Mouse (Mus musculus) midbrain, embryonic 13.5 days (tissue): ENCODE measurements at regions not wholly inside any gene's neighbourhood (a gene's known extent, or its start where the extent isn't known, plus 50 kb on each side); places are given as distances from the start of the nearest gene placed in this dataset.

Experiments used
- ATAC-seq: fragments of 200-750 bp; cut with Nextera tagmentation; 2 replicates; pipeline ENCODE4 v1.8.0; 2017; ENCODE audit warnings: mild to moderate bottlenecking, moderate TSS enrichment, moderate library complexity
- H3K27ac ChIP-seq: fragments of 300-500 bp; sonication (generic); 2 replicates; pipeline ENCODE4 v1.5.1; 2015; ENCODE audit warnings: inconsistent platforms, mild to moderate bottlenecking, moderate library complexity
- H3K27me3 ChIP-seq: fragments of 300-500 bp; sonication (generic); 2 replicates; pipeline ENCODE4 v1.6.1; 2015; ENCODE audit warnings: mild to moderate bottlenecking, inconsistent platforms
- H3K36me3 ChIP-seq: fragments of 300-500 bp; sonication (generic); 2 replicates; pipeline ENCODE4 v1.6.1; 2015; ENCODE audit warnings: mild to moderate bottlenecking, inconsistent platforms
- H3K4me1 ChIP-seq: fragments of 300-500 bp; sonication (generic); replicated peaks from 2 replicates; pipeline ENCODE4 v1.6.1; 2015; ENCODE audit warnings: inconsistent platforms
- H3K4me2 ChIP-seq: fragments of 300-500 bp; sonication (generic); replicated peaks from 2 replicates; pipeline ENCODE4 v1.6.1; 2015; ENCODE audit warnings: moderate library complexity, mild to moderate bottlenecking, inconsistent platforms
- H3K4me3 ChIP-seq: fragments of 300-500 bp; sonication (generic); replicated peaks from 2 replicates; pipeline ENCODE4 v1.5.1; 2015; ENCODE audit warnings: mild to moderate bottlenecking, inconsistent platforms
- H3K9ac ChIP-seq: fragments of 300-500 bp; sonication (generic); replicated peaks from 2 replicates; pipeline ENCODE4 v1.6.1; 2015; ENCODE audit warnings: mild to moderate bottlenecking, inconsistent platforms
- H3K9me3 ChIP-seq: fragments of 300-500 bp; sonication (generic); 2 replicates; pipeline ENCODE4 v1.6.1; 2016; ENCODE audit warnings: mild to moderate bottlenecking, inconsistent platforms
- WGBS: fragments of 180-500 bp; shearing (Covaris S2); methylation state at CpG from one replicate; pipeline ENCODE4 v1.1.7; 2015; 5-methylcytosine and 5-hydroxymethylcytosine counted together

GRCm38 (mm10) chr5:64722211-64722610, 81.0 kb upstream of the Klf3 start:
- H3K36me3 ChIP-seq: no peaks in the 10 kb centered on the region
- no peak for ATAC-seq
- no peak overlapping the region for H3K4me3 ChIP-seq
- H3K27ac ChIP-seq: no peak overlapping the region
- no peaks in the 10 kb centered on the region for H3K4me1 ChIP-seq
- H3K9me3 ChIP-seq: peaks cover 2% of the 10 kb centered on the region; the same call in 1 of the 2 replicates
- no peak overlapping the region for H3K4me2 ChIP-seq
- no peak overlapping the region for H3K9ac ChIP-seq
- H3K27me3 ChIP-seq: no peaks in the 10 kb centered on the region

GRCm38 (mm10) chr5:64727847-64728246, 75.3 kb upstream of the Klf3 start:
- H3K9me3 ChIP-seq: no peaks in the 10 kb centered on the region
- no peak overlapping the region for H3K27ac ChIP-seq

GRCm38 (mm10) chr5:64732356-64732755, 70.8 kb upstream of the Klf3 start:
- Histone ChIP-seq H3K4me3 (no peak overlapping the region), H3K4me1 (no peaks in the 10 kb centered on the region), H3K27ac (no peak overlapping the region), H3K9ac (no peak overlapping the region), H3K36me3 (no peaks in the 10 kb centered on the region), H3K4me2 (no peak overlapping the region), H3K9me3 (no peaks in the 10 kb centered on the region), H3K27me3 (no peaks in the 10 kb centered on the region)
- 89% methylated on average over 3 of the region's 3 CpGs for WGBS
- ATAC-seq: no peak

More at GRCm38 (mm10) chr5:64727847-64728246, 75.3 kb upstream of the Klf3 start:
- Histone ChIP-seq H3K4me1 (no peaks in the 10 kb centered on the region), H3K27me3 (no peaks in the 10 kb centered on the region), H3K4me2 (no peak overlapping the region), H3K36me3 (no peaks in the 10 kb centered on the region), H3K4me3 (no peak overlapping the region), H3K9ac (no peak overlapping the region)
- no peak for ATAC-seq
- WGBS: 83% methylated on average over 2 of the region's 2 CpGs

- Histone ChIP-seq H3K27me3 (no peaks in the 10 kb centered on the region), H3K4me3 (no peak overlapping the region), H3K9ac (no peak overlapping the region), H3K9me3 (no peaks in the 10 kb centered on the region), H3K27ac (no peak overlapping the region), H3K4me1 (peaks cover 25% of the 10 kb centered on the region), H3K36me3 (no peaks in the 10 kb centered on the region), H3K4me2 (no peak overlapping the region)
- no peak for ATAC-seq
These were observed 66.2 kb upstream of the Klf3 start for GRCm38 (mm10) chr5:64736985-64737384.

GRCm38 (mm10) chr5:64738096-64738780, 65.0 kb upstream of the Klf3 start:
- H3K27ac ChIP-seq: no peak overlapping the region
- peaks cover 25% of the 10 kb centered on the region for H3K4me1 ChIP-seq
- H3K9ac ChIP-seq: 0 out of 2 replicates have a peak overlapping the region, but pooled peaks have one; percentile 0
- ATAC-seq: 0 out of 2 replicates have a peak, but pooled peaks have one; percentile 6
- no peaks in the 10 kb centered on the region for H3K9me3 ChIP-seq
- H3K36me3 ChIP-seq: no peaks in the 10 kb centered on the region
- WGBS: 14% methylated on average over 11 of the region's 11 CpGs
- H3K4me3 ChIP-seq: no peak overlapping the region
- H3K4me2 ChIP-seq: peak overlapping the region; percentile 3
- H3K27me3 ChIP-seq: no peaks in the 10 kb centered on the region

GRCm38 (mm10) chr5:64738781-64739310, 64.3 kb upstream of the Klf3 start:
- peak; percentile 44 for ATAC-seq
- Histone ChIP-seq H3K36me3 (no peaks in the 10 kb centered on the region), H3K4me1 (peaks cover 25% of the 10 kb centered on the region), H3K9ac (no peak overlapping the region), H3K4me3 (no peak overlapping the region), H3K4me2 (peak overlapping the region; percentile 3; the same call in 1 of the 2 replicates), H3K27me3 (no peaks in the 10 kb centered on the region), H3K27ac (no peak overlapping the region), H3K9me3 (no peaks in the 10 kb centered on the region)
- 17% methylated on average over 10 of the region's 10 CpGs for WGBS

- Histone ChIP-seq H3K27ac (no peak overlapping the region), H3K4me3 (no peak overlapping the region), H3K36me3 (no peaks in the 10 kb centered on the region), H3K9ac (no peak overlapping the region), H3K9me3 (no peaks in the 10 kb centered on the region), H3K4me1 (peaks cover 25% of the 10 kb centered on the region), H3K4me2 (no peak overlapping the region), H3K27me3 (no peaks in the 10 kb centered on the region)
- ATAC-seq: peak; percentile 75
- 3% methylated on average over 15 of the region's 15 CpGs for WGBS
These were observed 63.6 kb upstream of the Klf3 start for GRCm38 (mm10) chr5:64739311-64740261.

- H3K9me3 ChIP-seq: no peaks in the 10 kb centered on the region
- no peak overlapping the region for H3K9ac ChIP-seq
- H3K27me3 ChIP-seq: no peaks in the 10 kb centered on the region
- 96% methylated on average over 4 of the region's 4 CpGs for WGBS
- H3K36me3 ChIP-seq: no peaks in the 10 kb centered on the region
- no peak overlapping the region for H3K4me3 ChIP-seq
- ATAC-seq: no peak
- H3K27ac ChIP-seq: no peak overlapping the region
- no peak overlapping the region for H3K4me2 ChIP-seq
- peaks cover 11% of the 10 kb centered on the region for H3K4me1 ChIP-seq
These were observed 59.1 kb upstream of the Klf3 start for GRCm38 (mm10) chr5:64744041-64744440.

GRCm38 (mm10) chr5:64744455-64744854, 58.7 kb upstream of the Klf3 start:
- Histone ChIP-seq H3K27ac (no peak overlapping the region), H3K9ac (no peak overlapping the region), H3K4me3 (no peak overlapping the region), H3K4me1 (peaks cover 8% of the 10 kb centered on the region), H3K4me2 (no peak overlapping the region), H3K9me3 (no peaks in the 10 kb centered on the region), H3K27me3 (no peaks in the 10 kb centered on the region), H3K36me3 (no peaks in the 10 kb centered on the region)
- WGBS: 89% methylated on average over 5 of the region's 5 CpGs
- ATAC-seq: no peak

GRCm38 (mm10) chr5:64747461-64747860, 55.7 kb upstream of the Klf3 start:
- H3K4me3 ChIP-seq: no peak overlapping the region
- H3K4me1 ChIP-seq: 0 out of 2 replicates have a peak, but pooled peaks cover 2% of the 10 kb centered on the region
- 74% methylated on average over 1 of the region's 1 CpGs for WGBS
- no peak overlapping the region for H3K9ac ChIP-seq
- no peak overlapping the region for H3K4me2 ChIP-seq
- H3K27ac ChIP-seq: no peak overlapping the region
- H3K9me3 ChIP-seq: no peaks in the 10 kb centered on the region
- H3K36me3 ChIP-seq: no peaks in the 10 kb centered on the region
- ATAC-seq: no peak
- no peaks in the 10 kb centered on the region for H3K27me3 ChIP-seq

- no peak overlapping the region for H3K9ac ChIP-seq
- H3K4me3 ChIP-seq: no peak overlapping the region
- H3K9me3 ChIP-seq: no peaks in the 10 kb centered on the region
- H3K4me1 ChIP-seq: 0 out of 2 replicates have a peak, but pooled peaks cover 2% of the 10 kb centered on the region
- H3K27ac ChIP-seq: no peak overlapping the region
- H3K27me3 ChIP-seq: no peaks in the 10 kb centered on the region
- no peak for ATAC-seq
- H3K4me2 ChIP-seq: no peak overlapping the region
- 76% methylated on average over 14 of the region's 14 CpGs for WGBS
- H3K36me3 ChIP-seq: no peaks in the 10 kb centered on the region
These were observed 53.6 kb upstream of the Klf3 start for GRCm38 (mm10) chr5:64749415-64750166.
